Mouse (Mus musculus): ENCODE results near the gene Hmgcl.
"Not testable (repeated sequence)": the region's sequence is repeated elsewhere in the genome, so short reads cannot be mapped to it uniquely, and the experiment has no call there.

The Hmgcl gene

DNA sequence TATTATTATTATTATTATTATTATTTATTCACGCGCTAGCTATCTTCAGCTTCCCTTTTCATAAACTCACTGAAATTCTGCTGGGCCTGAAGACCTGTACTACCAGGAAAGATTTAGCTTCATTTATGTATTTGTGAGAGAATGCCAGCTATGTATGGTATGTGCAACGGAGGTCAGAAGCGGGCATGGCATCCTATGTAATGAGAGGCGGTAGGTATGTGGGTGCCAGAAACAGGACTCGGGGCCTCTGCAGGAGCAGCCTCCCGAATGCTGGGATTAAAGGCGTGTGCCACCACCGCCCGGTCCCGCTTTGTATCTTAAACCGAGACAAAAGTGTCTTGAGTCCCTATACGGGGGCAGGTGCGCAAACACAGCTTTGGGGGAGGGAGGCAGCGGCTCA is 16.7 kb downstream of the Hmgcl start:
- DNase-seq, result no peak

DNA sequence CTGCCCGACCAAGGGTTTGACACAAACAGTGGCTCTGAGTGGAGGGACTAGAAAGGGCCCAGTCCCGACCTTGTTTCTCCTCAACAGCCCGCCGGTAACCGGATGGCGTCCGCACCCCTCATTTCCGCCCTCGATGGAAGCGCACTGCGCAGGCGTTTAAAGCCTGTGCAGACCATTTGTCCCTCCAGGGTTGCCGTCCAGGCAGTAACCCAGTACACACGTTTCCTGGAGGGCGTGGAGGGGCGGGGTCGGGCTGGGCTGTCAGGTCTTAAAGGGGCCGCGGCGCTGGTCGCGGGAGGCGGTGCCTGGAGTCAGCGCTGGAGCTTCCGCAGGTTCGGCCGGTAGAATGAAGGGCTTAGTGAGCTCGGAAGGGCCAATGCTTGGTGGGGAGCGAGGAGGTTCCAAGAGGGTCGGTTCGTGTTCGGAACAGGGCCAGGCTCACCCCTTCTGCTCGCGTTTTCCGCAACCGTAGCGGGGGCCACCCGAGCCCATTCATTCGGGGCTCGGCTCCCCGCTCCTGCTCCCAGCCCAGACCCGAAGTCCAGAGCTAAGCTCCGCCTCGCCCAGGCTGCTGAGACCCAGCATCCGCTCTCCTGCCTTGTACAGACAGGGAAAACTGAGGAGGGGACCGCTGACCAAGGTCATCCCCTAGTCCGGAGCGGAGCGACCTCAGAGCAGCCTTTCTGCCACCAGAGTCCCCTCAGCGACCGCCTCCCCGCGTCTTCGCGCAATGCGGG is 17.4 kb downstream of the Hmgcl start, which contains the start of gene Gale:
Gene Gale (plus strand): TSS at position 271 of the 737 bp plus-strand sequence.
- peak; percentile 96 to 97 for DNase-seq

DNA sequence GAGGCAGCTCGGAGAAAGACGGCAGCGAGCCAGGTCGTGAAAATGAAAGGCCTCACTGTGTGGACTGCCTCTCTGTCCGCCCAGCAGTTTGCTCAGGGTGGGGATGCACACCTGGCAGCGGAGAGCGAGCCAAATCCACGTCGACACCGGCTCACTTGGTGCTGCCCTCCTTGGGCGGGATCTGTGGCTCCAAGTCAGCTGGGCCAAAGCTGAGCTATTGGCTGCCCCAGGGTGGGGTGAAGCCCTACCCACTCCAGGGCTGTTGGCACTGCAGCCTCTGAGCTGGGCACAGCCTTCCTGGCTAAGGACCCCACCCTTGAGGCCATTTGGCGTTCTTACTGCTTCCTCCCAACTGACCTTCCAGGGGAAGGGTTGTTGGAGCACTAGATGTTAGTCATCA is 18.2 kb downstream of the Hmgcl start:
- DNase-seq, result peak; percentile 57 to 60

DNA sequence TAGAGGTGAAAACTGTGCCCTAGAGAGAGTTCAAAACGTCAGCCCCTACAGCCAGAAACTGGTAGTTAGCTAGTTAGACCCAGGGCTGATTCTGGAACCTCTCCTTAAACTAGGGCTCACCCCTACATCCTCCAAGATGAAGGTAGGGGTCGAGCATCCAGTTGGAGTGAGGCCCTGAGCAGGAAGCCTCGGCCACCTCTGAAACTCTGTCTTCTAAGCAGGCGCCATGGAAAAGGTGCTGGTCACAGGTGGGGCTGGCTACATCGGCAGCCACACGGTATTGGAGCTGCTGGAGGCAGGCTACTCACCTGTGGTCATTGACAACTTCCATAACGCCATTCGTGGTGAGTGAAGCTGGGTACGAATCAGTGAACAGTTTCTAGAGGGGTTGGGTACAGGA is 18.9 kb downstream of the Hmgcl start:
- no peak for DNase-seq

DNA sequence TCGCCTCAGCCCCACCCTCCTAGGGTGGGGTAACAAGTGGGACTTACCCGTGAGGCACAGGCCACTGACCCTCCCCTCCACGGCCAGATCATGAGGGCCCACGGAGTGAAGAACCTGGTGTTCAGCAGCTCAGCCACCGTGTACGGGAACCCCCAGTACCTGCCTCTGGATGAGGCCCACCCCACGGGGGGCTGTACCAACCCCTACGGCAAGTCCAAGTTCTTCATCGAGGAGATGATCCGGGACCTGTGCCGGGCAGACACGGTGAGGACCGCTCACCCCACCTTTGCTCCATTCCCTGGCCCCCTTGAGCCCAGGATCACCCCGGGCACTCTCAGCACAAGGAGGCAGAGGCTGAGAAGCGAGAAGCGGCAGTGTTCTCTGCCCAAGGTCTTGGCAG is 20.0 kb downstream of the Hmgcl start:
- DNase-seq, result no peak

DNA sequence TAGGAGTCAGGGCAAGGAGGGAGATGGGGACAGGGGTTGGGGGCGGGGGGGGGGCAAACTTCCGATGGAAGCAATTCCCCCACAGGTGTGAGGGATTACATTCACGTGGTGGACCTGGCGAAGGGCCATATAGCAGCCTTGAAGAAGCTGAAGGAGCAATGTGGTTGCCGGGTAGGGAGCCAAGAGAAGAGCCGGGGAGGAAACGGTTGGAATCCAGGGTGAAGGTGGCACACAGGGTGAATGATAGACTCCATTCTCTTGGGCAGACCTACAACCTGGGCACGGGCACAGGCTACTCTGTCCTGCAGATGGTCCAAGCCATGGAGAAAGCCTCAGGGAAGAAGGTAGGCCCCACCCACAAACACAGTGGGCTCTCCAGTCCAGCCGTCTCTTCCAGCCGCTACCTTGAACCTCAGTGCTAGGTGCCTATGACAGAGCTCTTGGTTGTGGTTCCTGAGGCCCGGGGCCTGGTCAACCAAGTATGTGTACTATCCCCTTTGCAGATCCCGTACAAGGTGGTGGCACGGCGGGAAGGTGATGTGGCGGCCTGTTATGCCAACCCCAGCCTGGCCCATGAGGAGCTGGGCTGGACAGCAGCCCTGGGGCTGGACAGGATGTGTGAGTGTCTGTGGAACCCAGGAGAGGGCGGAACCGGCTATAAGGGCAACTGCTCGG is 21.0 kb downstream of the Hmgcl start:
- no peak for DNase-seq

DNA sequence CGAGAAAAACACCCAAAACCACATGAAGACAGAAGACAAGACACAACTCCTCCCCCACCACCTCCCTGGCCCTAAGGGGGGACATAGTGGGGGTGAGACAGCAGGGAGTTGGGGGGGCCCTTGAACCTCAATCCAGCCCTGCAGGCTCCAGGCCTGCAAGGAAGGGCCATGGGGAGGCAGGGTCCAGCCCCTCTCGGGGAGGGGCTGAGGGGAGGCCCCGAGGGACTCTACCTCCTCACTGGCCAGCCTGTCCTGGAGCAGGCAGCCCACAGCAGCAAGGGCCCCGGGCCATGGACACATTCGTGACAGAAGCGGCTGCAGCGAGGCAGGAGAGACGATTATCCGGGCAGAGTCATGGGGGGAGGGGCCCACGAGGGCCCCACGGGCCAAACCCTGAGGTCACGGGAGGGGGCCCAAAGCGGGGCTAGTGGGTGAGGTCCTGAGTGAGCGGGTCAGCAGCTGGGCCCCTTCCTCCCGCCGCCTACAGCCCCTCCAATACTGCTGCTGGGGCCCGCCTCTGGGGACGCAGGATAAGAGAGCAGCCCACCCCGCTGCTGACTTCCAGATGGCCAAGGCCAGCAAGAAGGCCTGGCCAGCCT is 22.1 kb downstream of the Hmgcl start:
- no peak for DNase-seq

DNA sequence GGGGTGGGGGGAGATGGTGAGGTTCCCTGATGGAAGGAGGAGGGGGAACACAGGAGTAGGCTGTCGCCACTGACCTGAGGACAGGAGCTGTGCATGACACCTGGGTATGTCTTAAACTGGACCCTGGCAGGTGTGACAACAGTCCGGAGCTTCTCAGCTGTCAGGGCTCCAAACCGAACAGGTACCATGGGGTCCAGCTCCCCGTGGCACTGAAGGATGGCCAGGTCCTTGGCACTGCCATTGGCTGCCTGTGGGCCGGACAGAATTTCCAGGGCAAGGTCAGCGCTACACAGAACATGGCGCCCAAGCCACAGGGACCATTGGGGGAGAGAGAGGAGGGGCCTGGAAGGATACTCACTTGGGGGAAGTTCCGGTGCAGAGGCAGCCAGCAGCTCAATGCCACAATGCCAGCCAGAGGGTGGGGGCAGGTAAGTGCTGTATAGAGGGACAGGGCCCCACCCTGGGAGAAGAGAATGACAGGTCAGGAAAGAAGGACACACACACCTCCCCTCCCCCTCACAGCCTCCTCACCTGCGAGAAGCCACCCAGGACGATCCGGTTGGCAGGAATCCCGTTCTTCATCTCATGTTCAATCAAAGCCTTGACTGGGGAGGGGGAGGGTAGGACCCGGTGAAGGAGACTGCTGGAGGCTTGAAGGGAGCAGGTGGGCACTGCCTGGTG is 23.0 kb downstream of the Hmgcl start:
- no peak for DNase-seq

DNA sequence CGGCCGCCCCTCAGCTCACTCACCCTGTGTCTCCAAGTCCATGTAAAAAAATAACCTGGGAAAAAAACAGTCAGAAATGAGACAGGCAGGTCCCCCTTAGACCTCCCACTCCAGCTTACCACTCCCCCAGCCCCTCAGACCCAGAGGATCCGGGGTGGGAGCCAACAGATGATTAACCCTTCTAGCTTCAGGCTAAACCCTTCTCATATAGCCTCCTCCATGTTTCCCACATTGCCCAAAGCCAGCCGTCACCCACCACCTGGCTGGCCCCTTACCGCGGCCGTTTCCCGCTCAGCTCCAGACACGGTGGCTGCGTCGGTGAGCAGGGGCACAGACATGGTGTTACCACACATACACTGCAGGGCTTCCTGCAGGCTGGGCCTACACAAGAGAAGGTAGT is 24.3 kb downstream of the Hmgcl start:
- DNase-seq, result no peak

DNA sequence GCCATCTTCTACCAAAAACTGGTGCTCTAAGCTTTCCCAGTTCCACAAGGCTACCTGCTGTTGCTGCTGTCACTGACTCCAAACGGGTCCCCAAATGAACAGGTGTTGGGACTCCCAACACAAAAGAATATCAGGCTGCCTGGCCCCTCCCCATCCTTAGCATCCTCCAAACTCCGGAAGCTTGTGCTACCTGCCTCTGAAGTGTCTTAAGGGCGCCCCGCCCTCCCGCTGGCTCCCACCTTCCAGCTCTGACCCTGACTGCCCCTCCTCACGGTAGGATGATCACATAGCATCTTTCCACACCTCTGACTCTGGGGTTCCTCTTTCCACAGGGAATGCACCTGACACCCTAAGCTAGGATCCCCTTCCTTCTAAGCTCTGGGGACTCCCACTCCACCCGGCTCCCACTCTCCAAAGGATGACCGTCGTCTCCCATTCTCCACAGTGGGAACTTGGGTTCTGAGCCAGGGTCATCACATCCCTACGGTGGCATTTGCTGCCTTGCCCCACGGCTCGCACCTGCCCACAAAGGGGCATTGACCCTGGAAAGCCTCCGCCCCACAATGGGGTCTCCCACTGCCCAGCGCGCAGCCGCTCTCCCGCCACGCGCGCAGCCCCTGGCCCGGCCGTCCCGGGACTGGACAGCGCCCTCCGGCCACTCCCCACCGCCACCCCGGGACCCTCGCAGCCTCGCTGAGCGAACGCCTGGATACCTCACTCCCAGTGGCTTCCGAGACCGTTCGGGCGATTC is 25.7 kb downstream of the Hmgcl start:
- peak in 1 of 2 experiments; percentile 31 for DNase-seq

DNA sequence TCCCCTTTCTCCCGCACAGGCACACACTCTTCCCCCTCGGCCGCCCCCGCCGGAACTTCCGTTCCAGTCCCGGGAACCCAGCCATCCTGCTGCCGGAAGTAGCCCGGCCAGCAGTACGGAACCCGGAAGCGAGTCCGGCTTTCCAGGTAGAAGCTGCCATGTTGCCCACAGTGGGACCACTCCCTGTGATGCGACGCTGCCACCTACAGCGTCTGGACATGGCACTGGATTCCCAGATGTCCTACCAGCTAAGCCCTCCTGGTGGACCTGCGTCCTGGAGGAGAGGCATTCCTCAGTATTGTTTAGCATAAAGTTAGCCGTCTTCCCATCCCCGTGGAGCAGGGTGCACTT is 26.3 kb downstream of the Hmgcl start, which contains the start of gene Lypla2:
Gene Lypla2 (minus strand): TSS at position 71 of the 351 bp plus-strand sequence.
- DNase-seq, result peak; percentile 91 to 93

DNA sequence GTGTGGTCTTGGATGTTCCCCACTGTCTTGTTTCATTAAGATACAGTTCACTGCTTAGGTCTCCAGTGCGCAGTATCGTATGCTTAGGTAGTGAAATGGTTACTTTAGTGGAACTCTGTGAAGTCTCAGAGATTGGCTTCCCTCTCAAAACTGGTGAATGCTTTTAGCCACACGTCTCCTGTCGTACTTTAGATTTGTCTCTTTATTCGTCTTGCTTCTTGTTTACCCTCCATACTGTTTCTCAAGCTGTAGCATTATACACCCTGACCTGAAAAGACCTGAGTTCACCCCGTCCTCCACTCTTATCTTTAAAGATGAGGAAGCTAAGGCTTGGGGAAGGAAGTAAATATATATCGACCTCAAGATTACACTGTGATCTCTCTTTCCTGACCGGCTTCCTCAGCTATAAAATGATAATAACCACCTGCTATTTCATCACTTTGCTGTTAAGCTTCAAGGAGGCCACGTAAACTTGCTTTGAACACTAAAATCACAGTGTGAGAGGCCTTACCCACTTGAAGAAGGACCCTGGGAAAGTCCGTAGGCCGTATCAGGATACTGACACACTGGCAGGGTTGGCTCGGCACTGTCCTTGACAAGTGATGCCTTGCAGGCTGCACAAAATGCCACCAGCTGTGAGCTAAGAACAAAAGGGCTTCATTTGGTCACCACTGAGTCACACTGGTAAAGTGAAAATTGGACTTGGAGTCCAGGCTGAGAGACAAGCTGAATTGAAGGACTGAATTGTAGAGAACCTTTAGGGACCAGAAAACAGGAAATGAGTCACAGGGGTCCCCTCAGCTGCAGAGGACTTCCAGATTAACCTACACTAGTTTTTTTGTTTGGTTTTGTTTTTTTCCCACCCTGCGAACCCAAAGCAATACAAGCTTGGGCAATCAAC is 26.9 kb downstream of the Hmgcl start:
- DNase-seq, result no peak

DNA sequence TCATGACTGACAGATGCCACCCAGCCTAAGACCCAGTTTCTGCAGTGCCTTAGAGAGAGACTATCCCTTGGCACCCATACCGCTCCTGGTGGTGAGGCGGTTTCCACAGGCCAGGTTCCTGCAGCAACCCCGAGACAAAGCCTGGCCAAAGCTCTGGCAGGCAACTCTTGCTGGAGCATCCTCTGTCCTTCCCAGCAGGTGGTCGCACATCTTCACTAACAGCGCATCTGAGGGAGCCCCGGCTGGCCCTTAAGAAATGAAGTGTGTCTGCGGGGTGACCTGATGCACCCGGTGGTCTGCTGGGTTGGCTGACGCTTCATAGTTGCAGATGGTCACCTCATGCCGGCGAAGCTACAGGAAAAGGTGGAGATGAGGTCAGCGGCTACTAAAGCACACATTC is 29.9 kb downstream of the Hmgcl start:
- no peak for DNase-seq

DNA sequence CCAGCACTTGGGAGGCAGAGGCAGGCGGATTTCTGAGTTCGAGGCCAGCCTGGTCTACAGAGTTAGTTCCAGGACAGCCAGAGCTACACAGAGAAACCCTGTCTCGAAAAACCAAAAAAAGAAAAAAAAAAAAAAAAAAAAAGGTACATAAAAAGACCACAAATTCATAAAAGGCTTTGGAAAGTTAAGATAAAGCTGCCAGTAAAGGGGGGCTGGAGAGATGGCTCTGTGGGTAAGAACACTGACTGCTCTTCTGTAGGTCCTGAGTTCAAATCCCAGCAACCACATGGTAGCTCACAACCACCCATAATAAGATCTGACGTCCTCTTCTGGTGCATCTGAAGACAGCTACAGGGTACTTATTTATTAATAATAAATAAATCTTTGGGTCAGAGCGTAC is 34.0 kb downstream of the Hmgcl start:
- not testable (repeated sequence) for DNase-seq

DNA sequence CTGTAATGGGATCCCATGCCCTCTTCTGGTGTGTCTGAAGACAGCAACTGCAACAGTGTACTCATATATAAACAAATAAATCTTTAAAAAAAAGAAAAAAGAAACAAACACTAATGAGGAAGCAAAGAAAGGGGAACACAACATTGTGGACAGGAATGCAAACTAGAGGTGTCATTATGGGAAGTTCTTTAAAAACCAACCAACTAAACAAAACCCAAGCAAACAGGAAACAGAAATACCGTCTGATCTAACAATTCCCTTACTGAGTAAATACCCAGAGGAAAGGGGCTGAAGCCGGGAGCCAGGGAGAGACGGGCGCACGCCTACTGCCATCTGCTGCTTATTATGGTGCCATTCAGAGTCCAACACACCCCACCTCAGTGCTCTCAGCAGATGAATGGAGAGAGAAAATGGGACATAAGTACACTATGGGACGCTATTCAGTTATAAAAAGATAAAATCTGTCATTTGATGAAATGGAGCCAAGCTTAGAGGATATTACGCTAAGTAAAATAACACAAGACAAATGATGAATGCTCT is 35.3 kb downstream of the Hmgcl start:
- DNase-seq, result peak; percentile 54 to 66

DNA sequence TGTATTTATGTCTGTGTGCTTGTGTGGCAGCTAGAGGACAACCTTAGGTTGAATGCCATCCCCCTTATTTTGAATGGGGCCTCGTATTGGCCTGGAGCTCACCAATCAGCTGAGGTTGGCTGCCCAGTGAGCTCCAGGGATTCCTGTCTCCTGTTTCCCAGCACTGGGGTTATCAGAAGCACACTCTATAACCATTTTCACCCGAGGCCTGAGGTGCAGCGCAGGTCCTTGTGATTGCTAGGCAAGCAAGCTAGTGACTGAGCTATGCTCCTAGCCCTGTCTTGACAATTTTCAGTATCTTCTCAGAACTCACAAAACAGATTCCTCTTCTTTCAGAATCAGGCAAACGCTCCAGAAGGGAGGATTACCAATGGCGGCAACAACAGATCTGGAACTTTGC is 38.3 kb downstream of the Hmgcl start:
- no peak for DNase-seq

DNA sequence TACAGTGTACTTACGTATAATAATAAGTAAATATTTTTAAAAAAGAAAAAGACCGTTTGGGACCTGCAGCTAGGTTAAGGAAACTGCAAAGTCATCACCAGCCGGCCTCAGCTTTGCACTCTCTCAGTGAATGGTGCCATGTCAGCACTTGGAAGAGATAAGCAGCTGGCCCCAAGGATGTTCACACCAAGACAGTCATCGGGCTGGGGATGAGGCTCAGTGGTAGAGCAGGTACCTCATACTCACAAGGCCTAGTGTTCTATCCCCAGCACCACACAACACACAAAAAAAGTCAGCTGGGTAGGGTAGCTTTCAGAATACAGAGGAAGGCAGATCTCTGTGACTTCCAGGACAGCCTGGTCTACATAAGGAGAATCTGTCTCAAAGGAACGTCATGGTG is 38.9 kb downstream of the Hmgcl start:
- DNase-seq, result no peak

DNA sequence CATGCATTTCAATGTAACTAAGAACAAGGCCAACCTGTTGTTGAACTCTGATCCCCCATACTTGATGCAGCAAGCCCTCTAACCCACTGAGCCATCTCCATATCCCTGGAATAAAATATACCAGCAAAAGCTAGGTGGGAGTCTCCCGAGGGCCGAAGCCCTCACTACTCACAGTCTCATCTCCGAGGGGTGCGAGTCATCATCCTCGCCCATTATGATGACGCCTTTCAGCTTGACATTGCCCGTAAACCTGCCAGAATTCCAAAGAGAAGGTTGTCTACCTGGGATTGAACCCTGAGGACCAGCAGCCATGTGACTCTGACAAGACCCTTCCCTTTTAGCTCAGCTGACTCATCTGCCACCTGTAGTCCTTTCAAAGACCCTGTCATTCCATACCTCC is 39.5 kb downstream of the Hmgcl start:
- DNase-seq, result no peak

DNA sequence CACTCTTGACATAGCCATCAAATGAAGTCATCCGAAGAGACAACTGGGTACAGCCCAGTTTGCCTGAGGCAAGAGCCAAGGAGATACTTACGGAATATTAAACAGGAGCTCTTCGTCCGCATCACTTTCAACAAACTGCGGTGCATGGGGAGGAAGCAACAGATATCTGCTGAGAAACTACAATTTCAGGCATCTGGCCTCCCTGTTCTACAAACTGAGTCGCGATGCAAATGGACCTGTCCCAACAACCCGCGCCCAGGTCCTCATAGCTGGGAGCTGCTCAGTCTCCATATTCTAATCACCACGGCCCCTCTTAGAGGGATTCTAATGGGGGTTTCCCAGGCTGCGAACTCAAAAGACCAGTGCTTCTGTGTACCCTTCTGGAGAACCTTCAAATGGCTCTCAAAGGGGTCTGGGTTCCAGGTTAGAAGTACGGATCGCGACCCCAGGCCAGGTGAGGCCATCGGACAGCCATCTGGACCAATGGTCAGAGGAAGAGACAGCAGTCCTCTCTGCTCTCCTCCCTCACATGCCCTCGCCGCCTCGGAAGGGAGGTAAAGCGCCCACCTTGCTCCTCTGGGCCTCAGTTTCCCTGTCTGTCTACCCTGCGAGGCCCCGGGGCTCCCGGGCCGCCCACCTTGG is 40.2 kb downstream of the Hmgcl start:
- peak in 1 of 2 experiments; percentile 12 for DNase-seq

DNA sequence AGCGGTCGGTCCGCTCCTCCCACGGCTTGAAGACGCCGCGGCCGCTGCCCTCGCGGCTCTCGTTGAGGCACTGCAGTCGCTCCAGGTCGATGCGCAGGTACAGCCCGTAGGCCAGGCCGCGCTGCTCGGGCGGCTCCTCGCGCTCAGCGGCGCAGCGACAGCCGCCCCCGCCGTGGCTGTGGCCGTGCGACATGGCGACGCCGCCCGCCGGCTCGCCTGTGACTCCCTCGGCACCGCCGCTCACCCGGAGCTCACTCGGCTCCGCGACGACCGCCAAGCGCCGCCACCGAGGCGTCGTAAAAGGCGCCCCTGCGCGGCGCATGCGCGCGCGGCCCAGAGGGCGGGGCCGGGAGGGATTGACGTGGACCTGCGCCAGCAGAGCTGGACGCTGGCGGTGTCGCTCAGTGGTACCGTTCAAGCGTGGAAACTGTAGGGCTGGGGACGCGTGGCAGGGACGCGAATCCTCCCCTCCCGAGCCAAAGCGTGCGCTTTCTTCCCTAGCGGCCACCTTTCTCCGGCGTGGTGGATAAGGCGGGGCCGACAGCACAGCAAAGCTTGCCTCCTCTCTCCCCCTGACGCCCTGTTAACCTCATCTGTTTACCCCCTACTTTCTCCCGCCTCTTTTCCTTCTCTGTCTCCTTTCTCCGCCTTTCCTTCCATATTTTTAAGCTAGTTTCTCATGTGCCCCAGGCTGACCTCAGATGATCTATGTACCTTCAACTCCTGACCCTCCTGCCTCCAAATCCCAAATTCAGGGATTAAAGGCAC is 40.9 kb downstream of the Hmgcl start, which contains the start of gene Pithd1:
Gene Pithd1 (minus strand): TSS at position 322 of the 768 bp plus-strand sequence.
- DNase-seq, result peak; percentile 86 to 97
